Mouse (Mus musculus) heart, embryonic 15.5 days (tissue): ENCODE results near the gene Gm11011. TPM values are rescaled to one million over a fixed set of nuclear protein-coding genes. Genes with fewer than 3 reads are reported as not detected.

Source experiments
- ATAC-seq: fragments of 200-750 bp; cut with Nextera tagmentation; replicated peaks from 2 replicates; pipeline ENCODE4 v1.8.0; 2017; ENCODE audit warnings: low read depth, moderate TSS enrichment; ENCODE audit not compliant: insufficient number of reproducible peaks, insufficient read depth, low FRiP score
- H3K27ac ChIP-seq: fragments of 300-500 bp; sonication (generic); 2 replicates; pipeline ENCODE4 v1.5.1; 2015; ENCODE audit warnings: mild to moderate bottlenecking, inconsistent platforms
- H3K27me3 ChIP-seq: fragments of 300-500 bp; sonication (generic); 2 replicates; pipeline ENCODE4 v1.6.1; 2015; ENCODE audit warnings: inconsistent platforms
- H3K36me3 ChIP-seq: fragments of 300-500 bp; sonication (generic); 2 replicates; pipeline ENCODE4 v1.6.1; 2015; ENCODE audit warnings: mild to moderate bottlenecking, inconsistent platforms
- H3K4me1 ChIP-seq: fragments of 300-500 bp; sonication (generic); replicated peaks from 2 replicates; pipeline ENCODE4 v1.6.1; 2015; ENCODE audit warnings: inconsistent platforms
- H3K4me2 ChIP-seq: fragments of 300-500 bp; sonication (generic); 2 replicates; pipeline ENCODE4 v1.6.1; 2015; ENCODE audit warnings: inconsistent platforms, mild to moderate bottlenecking, moderate library complexity
- H3K4me3 ChIP-seq: fragments of 300-500 bp; sonication (generic); 2 replicates; pipeline ENCODE4 v1.5.1; 2015; ENCODE audit warnings: mild to moderate bottlenecking, inconsistent platforms
- H3K9ac ChIP-seq: fragments of 300-500 bp; sonication (generic); 2 replicates; pipeline ENCODE4 v1.6.1; 2015; ENCODE audit warnings: mild to moderate bottlenecking, inconsistent platforms
- H3K9me3 ChIP-seq: fragments of 300-500 bp; sonication (generic); replicated peaks from 2 replicates; pipeline ENCODE4 v1.6.1; 2016; ENCODE audit warnings: inconsistent platforms
- WGBS: fragments of 180-500 bp; shearing (Covaris S2); methylation state at CpG from one replicate; pipeline ENCODE4 v1.1.7; 2015; ENCODE audit warnings: mixed read lengths; 5-methylcytosine and 5-hydroxymethylcytosine counted together
- polyA plus RNA-seq: library from polyadenylated mRNA; unstranded; fragments of >200 nt; fragmentation: Nextera tagmentation; extraction: Ambion mirVana; gene quantifications from 2 replicates; pipeline ENCODE4 v1.2.1, GENCODE M21; 2015

Gene Gm11011
- polyA plus RNA-seq, 1 experiment from 2014 or later = not detected

GRCm38 (mm10) chr2:169611557-169611956 is 24.0 kb upstream of the Gm11011 start:
- no peak overlapping the region for H3K4me2 ChIP-seq

GRCm38 (mm10) chr2:169610882-169611281 is 23.3 kb upstream of the Gm11011 start:
- WGBS = 77% methylated on average over 8 of the region's 8 CpGs
- Histone ChIP-seq H3K4me3 (no peak overlapping the region), H3K4me1 (0 out of 2 replicates have a peak, but pooled peaks cover 2% of the 10 kb centered on the region), H3K9ac (no peak overlapping the region), H3K9me3 (no peaks in the 10 kb centered on the region), H3K36me3 (no peaks in the 10 kb centered on the region), H3K4me2 (no peak overlapping the region), H3K27ac (no peak overlapping the region), H3K27me3 (no peaks in the 10 kb centered on the region)
- ATAC-seq = no peak

More at GRCm38 (mm10) chr2:169611557-169611956, 24.0 kb upstream of the Gm11011 start:
- Histone ChIP-seq H3K27me3 (no peaks in the 10 kb centered on the region), H3K36me3 (no peaks in the 10 kb centered on the region), H3K4me1 (0 out of 2 replicates have a peak, but pooled peaks cover 2% of the 10 kb centered on the region), H3K9me3 (no peaks in the 10 kb centered on the region), H3K9ac (no peak overlapping the region), H3K4me3 (no peak overlapping the region), H3K27ac (no peak overlapping the region)
- 42% methylated on average over 7 of the region's 7 CpGs for WGBS
- ATAC-seq = no peak

DNA sequence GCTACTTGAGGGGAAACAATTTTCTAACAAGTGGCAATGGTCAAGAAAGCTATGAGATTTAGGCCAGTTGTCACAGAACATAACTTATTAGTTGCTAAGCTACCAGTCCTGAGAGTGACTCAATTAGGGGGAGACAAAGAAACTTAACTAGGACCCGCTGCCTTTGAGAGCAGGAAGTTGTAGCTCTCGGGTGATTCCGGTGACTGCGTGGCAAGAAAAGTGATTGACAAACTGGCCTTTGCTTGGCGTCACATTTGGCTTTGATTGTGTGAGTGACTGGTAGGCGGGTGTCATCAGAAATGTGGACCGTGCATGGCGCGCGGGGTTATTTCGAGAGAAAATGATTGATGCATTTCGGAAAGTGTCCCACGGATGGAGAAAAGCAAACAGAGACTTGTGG is 22.4 kb upstream of the Gm11011 start:
- H3K27me3 ChIP-seq = no peaks in the 10 kb centered on the region
- H3K27ac ChIP-seq = no peak overlapping the region
- no peak overlapping the region for H3K9ac ChIP-seq
- H3K9me3 ChIP-seq = no peaks in the 10 kb centered on the region
- no peaks in the 10 kb centered on the region for H3K36me3 ChIP-seq
- no peak for ATAC-seq
- H3K4me2 ChIP-seq = no peak overlapping the region
- 0 out of 2 replicates have a peak, but pooled peaks cover 2% of the 10 kb centered on the region for H3K4me1 ChIP-seq
- WGBS = 53% methylated on average over 13 of the region's 13 CpGs
- H3K4me3 ChIP-seq = no peak overlapping the region

GRCm38 (mm10) chr2:169607787-169608186 is 20.2 kb upstream of the Gm11011 start:
- Histone ChIP-seq H3K9me3 (no peaks in the 10 kb centered on the region), H3K27ac (0 out of 2 replicates have a peak overlapping the region, but pooled peaks have one; percentile 4), H3K9ac (no peak overlapping the region), H3K4me3 (no peak overlapping the region), H3K4me1 (no peaks in the 10 kb centered on the region), H3K4me2 (no peak overlapping the region), H3K36me3 (no peaks in the 10 kb centered on the region), H3K27me3 (no peaks in the 10 kb centered on the region)
- 17% methylated on average over 2 of the region's 2 CpGs for WGBS
- ATAC-seq = no peak; the same call in 1 of the 2 replicates

DNA sequence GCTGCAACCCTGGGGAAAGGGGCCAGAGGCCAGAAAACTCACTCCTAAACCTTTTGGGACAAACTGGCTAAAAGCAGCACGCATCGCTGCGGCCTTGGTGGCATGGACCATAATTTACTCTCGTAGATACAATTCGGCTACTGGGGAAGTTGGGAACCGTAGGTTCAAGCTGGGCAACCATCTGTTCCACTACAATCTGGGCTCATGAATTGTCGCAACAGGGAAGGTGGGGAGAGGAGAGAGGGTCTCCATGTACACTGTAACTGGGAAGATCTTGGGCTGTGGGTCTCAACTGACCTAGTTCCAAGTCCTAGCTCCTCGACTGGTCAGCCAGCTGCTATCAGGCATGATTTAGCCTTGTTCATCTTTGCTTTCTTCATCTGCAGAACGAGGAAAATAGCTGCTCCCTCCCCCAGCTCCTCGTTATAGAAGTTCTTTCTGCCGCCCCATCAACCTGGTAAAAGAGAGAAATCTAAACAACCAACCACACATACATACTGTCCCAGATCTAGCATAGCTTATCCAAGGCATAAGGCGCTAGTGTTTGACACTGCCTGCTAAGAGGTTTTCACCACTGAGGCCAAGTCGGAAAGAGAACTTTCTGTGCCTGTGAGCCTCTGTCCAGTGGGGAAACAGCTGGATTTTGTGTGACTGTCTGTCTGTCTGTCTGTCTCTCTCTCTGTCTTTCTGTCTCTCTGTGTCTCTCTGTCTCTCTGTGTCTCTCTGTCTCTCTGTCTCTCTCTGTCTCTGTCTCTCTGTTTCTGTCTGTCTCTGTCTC is 19.5 kb upstream of the Gm11011 start:
- H3K27ac ChIP-seq = no peak overlapping the region
- H3K4me3 ChIP-seq = no peak overlapping the region
- no peak for ATAC-seq
- no peaks in the 10 kb centered on the region for H3K27me3 ChIP-seq
- H3K36me3 ChIP-seq = no peaks in the 10 kb centered on the region
- no peaks in the 10 kb centered on the region for H3K9me3 ChIP-seq
- 75% methylated on average over 13 of the region's 13 CpGs for WGBS
- H3K4me2 ChIP-seq = no peak overlapping the region
- no peak overlapping the region for H3K9ac ChIP-seq
- no peaks in the 10 kb centered on the region for H3K4me1 ChIP-seq

DNA sequence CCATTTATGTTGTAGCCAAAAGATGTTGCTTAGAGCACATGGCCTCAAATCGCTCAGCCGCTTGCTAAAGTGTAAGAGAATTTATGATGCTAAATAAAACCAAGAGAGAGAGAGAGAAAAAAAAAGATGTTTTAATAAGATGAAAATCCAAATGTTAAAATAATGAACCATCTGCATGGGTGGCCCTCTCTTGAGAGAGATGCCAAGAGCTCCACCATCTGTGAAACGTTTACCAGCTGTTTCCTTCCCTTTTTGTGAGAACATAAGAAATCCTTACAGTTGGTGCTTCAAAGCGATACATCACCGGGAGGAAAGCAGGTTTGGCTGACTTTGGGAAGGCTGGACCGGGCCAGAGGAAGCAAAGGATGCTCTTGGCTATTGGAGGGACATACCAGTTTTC is 12.6 kb upstream of the Gm11011 start:
- Histone ChIP-seq H3K27me3 (no peaks in the 10 kb centered on the region), H3K4me3 (no peak overlapping the region), H3K4me1 (no peaks in the 10 kb centered on the region), H3K4me2 (no peak overlapping the region), H3K9ac (no peak overlapping the region), H3K36me3 (no peaks in the 10 kb centered on the region), H3K27ac (no peak overlapping the region), H3K9me3 (no peaks in the 10 kb centered on the region)
- ATAC-seq = no peak
- 71% methylated on average over 6 of the region's 6 CpGs for WGBS

GRCm38 (mm10) chr2:169599591-169599990 is 12.0 kb upstream of the Gm11011 start:
- Histone ChIP-seq H3K27ac (no peak overlapping the region), H3K9ac (no peak overlapping the region), H3K27me3 (no peaks in the 10 kb centered on the region), H3K4me2 (no peak overlapping the region), H3K4me3 (no peak overlapping the region), H3K4me1 (no peaks in the 10 kb centered on the region), H3K9me3 (no peaks in the 10 kb centered on the region), H3K36me3 (no peaks in the 10 kb centered on the region)
- no peak for ATAC-seq
- 84% methylated on average over 4 of the region's 4 CpGs for WGBS

DNA sequence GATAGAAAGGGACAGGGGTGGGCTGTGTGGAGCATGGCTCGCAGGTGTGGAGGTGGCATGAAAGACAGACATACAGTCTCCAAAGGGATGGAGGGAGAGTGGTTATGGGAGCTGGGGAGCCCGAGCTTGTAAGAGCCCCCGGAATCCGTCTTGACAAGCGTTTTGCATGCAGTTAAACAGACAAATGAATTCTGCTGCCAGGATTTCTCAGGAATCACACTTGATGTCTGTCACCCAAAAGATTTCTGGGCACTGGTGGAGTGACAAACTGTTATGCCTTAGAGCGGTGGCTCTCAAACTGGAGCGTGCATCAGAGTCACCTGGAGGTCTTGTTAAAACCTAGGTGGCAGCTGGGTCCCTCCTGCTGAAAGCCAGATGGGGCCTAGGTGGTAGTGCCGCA is 10.4 kb upstream of the Gm11011 start:
- 89% methylated on average over 8 of the region's 8 CpGs for WGBS
- Histone ChIP-seq H3K4me3 (no peak overlapping the region), H3K4me2 (no peak overlapping the region), H3K4me1 (no peaks in the 10 kb centered on the region), H3K27ac (no peak overlapping the region), H3K36me3 (no peaks in the 10 kb centered on the region), H3K9me3 (no peaks in the 10 kb centered on the region), H3K27me3 (no peaks in the 10 kb centered on the region), H3K9ac (no peak overlapping the region)
- ATAC-seq = no peak

DNA sequence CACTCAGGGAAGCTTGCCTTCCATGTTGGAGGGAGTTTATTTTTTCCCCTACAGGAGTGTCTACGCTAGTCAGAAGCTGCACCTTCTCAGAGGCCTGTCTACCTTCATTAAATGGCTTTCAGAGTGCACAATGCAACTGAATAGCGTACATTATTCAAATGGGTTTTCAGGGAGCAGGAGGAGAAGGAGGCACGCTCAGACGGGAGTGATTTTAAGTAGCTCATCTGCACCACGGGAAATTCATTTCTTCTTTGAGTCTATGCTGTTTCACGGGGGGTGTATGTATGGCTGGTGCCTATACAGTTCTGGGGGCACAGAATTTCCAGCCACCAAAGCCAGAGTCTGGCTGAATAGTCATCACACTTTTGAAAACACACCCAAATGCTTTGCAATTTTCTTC is 9.8 kb upstream of the Gm11011 start:
- no peaks in the 10 kb centered on the region for H3K4me1 ChIP-seq
- no peak for ATAC-seq
- no peak overlapping the region for H3K27ac ChIP-seq
- H3K4me3 ChIP-seq = no peak overlapping the region
- 83% methylated on average over 6 of the region's 6 CpGs for WGBS
- H3K9me3 ChIP-seq = no peaks in the 10 kb centered on the region
- H3K9ac ChIP-seq = no peak overlapping the region
- H3K27me3 ChIP-seq = no peaks in the 10 kb centered on the region
- H3K36me3 ChIP-seq = no peaks in the 10 kb centered on the region
- H3K4me2 ChIP-seq = no peak overlapping the region

- H3K4me1 ChIP-seq = no peaks in the 10 kb centered on the region
- WGBS = 59% methylated on average over 3 of the region's 3 CpGs
- no peak for ATAC-seq
- H3K27ac ChIP-seq = no peak overlapping the region
- H3K4me2 ChIP-seq = no peak overlapping the region
- no peaks in the 10 kb centered on the region for H3K9me3 ChIP-seq
- H3K27me3 ChIP-seq = no peaks in the 10 kb centered on the region
- no peak overlapping the region for H3K9ac ChIP-seq
- H3K4me3 ChIP-seq = no peak overlapping the region
- H3K36me3 ChIP-seq = no peaks in the 10 kb centered on the region
Measured at GRCm38 (mm10) chr2:169593742-169594141, 6.2 kb upstream of the Gm11011 start.

DNA sequence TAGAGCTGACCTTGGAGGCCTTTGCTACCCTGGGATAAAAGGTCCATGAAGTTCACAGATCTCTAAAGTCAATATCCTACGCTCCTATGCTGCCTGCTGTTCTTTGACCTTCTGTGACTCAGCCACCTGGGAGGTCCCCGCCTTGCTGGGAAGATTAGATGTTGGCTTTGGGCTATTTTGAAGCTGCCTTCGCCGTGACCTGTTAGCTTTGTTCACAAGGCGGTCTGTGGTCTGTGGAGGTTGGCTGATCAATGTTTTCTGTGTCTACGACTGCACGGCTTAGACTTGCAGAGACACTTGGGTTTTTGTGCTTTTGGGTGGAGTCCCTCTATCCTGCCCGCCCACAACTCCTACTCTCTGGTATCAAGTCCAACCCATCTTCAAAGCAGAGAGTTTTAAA is 2.9 kb upstream of the Gm11011 start:
- WGBS = 71% methylated on average over 8 of the region's 8 CpGs
- Histone ChIP-seq H3K9ac (no peak overlapping the region), H3K4me2 (no peak overlapping the region), H3K27ac (no peak overlapping the region), H3K4me1 (no peaks in the 10 kb centered on the region), H3K9me3 (no peaks in the 10 kb centered on the region), H3K36me3 (no peaks in the 10 kb centered on the region), H3K27me3 (no peaks in the 10 kb centered on the region), H3K4me3 (no peak overlapping the region)
- ATAC-seq = no peak

- no peaks in the 10 kb centered on the region for H3K27me3 ChIP-seq
- no peak for ATAC-seq
- no peaks in the 10 kb centered on the region for H3K36me3 ChIP-seq
- WGBS = 87% methylated on average over 10 of the region's 10 CpGs
- no peak overlapping the region for H3K9ac ChIP-seq
- H3K27ac ChIP-seq = no peak overlapping the region
- H3K4me3 ChIP-seq = no peak overlapping the region
- no peak overlapping the region for H3K4me2 ChIP-seq
- no peaks in the 10 kb centered on the region for H3K4me1 ChIP-seq
- H3K9me3 ChIP-seq = no peaks in the 10 kb centered on the region
Measured at GRCm38 (mm10) chr2:169589697-169590096, 2.2 kb upstream of the Gm11011 start.
